Mouse (Mus musculus): ENCODE measurements around the gene Scyl1.

DNA sequence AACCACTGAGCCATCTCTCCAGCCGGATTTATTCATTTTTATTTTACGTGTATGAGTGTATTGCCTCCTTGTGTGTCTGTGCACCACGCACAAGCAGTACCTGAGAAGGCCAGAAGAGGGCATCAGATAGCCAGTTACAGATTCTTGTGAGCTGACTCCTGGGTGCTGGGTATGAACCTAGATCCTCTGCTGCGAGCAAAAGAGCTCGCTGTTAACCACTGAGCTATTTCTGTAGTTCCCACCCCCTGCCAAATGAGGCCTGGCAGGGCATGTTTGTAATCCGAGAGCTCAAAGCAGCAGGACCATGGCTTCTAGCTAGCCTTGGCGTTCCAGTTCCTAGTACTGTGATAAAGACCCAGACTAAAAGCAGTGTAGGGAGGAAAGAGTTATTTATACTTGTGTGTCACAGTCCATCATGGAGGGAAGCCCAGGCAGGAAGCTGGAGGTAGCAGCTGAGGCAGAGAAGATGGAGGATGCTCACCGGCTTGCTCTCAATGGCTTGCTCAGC, 16.0 kb upstream of the Scyl1 start:
- TF ChIP-seq CTCF (IDR thresholded peaks at IDR 0.05; ENCODE audit: extremely low read depth, insufficient read depth, insufficient read length, insufficient replicate concordance) (peak; percentile 71; the same call in 1 of the 2 replicates), POLR2A (IDR thresholded peaks at IDR 0.05; ENCODE audit: low read depth, low read length) (no peak)
